In genomic region chr6:34511410-34511809, GRCm38 (mm10) we compare ENCODE assay signal across 8 mouse cellular contexts. TPM values are rescaled to one million over a fixed set of nuclear protein-coding genes. Genes with fewer than 3 reads are reported as not detected.
DNase-seq lines count a peak whose midpoint lies in the region; ATAC-seq lines count a peak whose summit lies in the region.

No protein-coding gene starts in this region.

- H3K9ac ChIP-seq in kidney, embryonic 14.5 days (ENCODE audit: low read depth, low read length): no peak overlapping the region
- H3K9ac ChIP-seq in forebrain, embryonic 15.5 days (replicated peaks): no peak overlapping the region
- no peak overlapping the region for H3K9ac ChIP-seq in liver, embryonic 12.5 days

- no peaks in the 10 kb centered on the region for H3K36me3 ChIP-seq in kidney, embryonic 14.5 days (ENCODE audit: control insufficient read depth, insufficient read depth, low read length)
- no peaks in the 10 kb centered on the region for H3K36me3 ChIP-seq in forebrain, embryonic 15.5 days
- H3K36me3 ChIP-seq in liver, embryonic 12.5 days: peaks cover 2% of the 10 kb centered on the region; the same call in 1 of the 2 replicates

- ATAC-seq in kidney, embryonic 14.5 days (ENCODE audit: low FRiP score, low TSS enrichment): peak; percentile 89
- peak; percentile 89 for ATAC-seq in forebrain, embryonic 15.5 days (replicated peaks)
- ATAC-seq in liver, embryonic 12.5 days: peak; percentile 71

- no peak for DNase-seq in kidney, postnatal 25 days
- peak; percentile 68 for DNase-seq in R1 (ENCODE audit: low read depth, low spot score)
- DNase-seq in skeletal muscle tissue, adult 2 months (ENCODE audit: low read depth, low spot score): peak; percentile 54
- DNase-seq in right cerebral cortex, postnatal 25 days: no peak
- no peak for DNase-seq in thymus, postnatal 14 days

- WGBS in kidney, embryonic 14.5 days: 45% methylated on average over 2 of the region's 2 CpGs
- 51% methylated on average over 2 of the region's 2 CpGs for WGBS in forebrain, embryonic 15.5 days
- WGBS in liver, embryonic 12.5 days (ENCODE audit: insufficient replicate concordance): 28% methylated on average over 2 of the region's 2 CpGs

- H3K4me1 ChIP-seq in kidney, embryonic 14.5 days (ENCODE audit: control insufficient read depth, insufficient read depth, low read length): no peaks in the 10 kb centered on the region
- peaks cover 4% of the 10 kb centered on the region; the same call in 1 of the 2 replicates for H3K4me1 ChIP-seq in forebrain, embryonic 15.5 days
- H3K4me1 ChIP-seq in liver, embryonic 12.5 days: peaks cover 67% of the 10 kb centered on the region

- no peak overlapping the region for H3K4me2 ChIP-seq in kidney, embryonic 14.5 days (replicated peaks; ENCODE audit: low read depth, low read length)
- H3K4me2 ChIP-seq in forebrain, embryonic 15.5 days (replicated peaks): no peak overlapping the region
- no peak overlapping the region for H3K4me2 ChIP-seq in liver, embryonic 12.5 days

- no peak overlapping the region for H3K4me3 ChIP-seq in kidney, embryonic 14.5 days (ENCODE audit: low read length)
- H3K4me3 ChIP-seq in forebrain, embryonic 15.5 days: no peak overlapping the region
- no peak overlapping the region for H3K4me3 ChIP-seq in liver, embryonic 12.5 days

- H3K27ac ChIP-seq in kidney, embryonic 14.5 days (ENCODE audit: low read depth, low read length): no peak overlapping the region
- H3K27ac ChIP-seq in forebrain, embryonic 15.5 days (replicated peaks): no peak overlapping the region
- H3K27ac ChIP-seq in liver, embryonic 12.5 days: no peak overlapping the region

- no peaks in the 10 kb centered on the region for H3K27me3 ChIP-seq in kidney, embryonic 14.5 days (ENCODE audit: control insufficient read depth, insufficient read depth, low read length)
- no peaks in the 10 kb centered on the region for H3K27me3 ChIP-seq in forebrain, embryonic 15.5 days
- peaks cover 9% of the 10 kb centered on the region; the same call in 1 of the 2 replicates for H3K27me3 ChIP-seq in liver, embryonic 12.5 days (replicated peaks)

- H3K9me3 ChIP-seq in kidney, embryonic 14.5 days (ENCODE audit: control insufficient read depth, low read length): no peaks in the 10 kb centered on the region
- H3K9me3 ChIP-seq in forebrain, embryonic 15.5 days: no peaks in the 10 kb centered on the region
- H3K9me3 ChIP-seq in liver, embryonic 12.5 days (replicated peaks): no peaks in the 10 kb centered on the region

RNA-seq across cellular contexts. Expression of gene Bpgm, which starts 35.4 kb away (rescaled TPM):
- 32.3 and 42.3 TPM in 2 replicates for polyA plus RNA-seq in kidney, embryonic 14.5 days (2014; fragmentation: Nextera tagmentation; extraction: Ambion mirVana)
- 64.8 and 73.0 TPM in 2 replicates for polyA plus RNA-seq in forebrain, embryonic 15.5 days (2015; fragmentation: Nextera tagmentation; extraction: Ambion mirVana)
- 87.1 and 88.2 TPM in 2 replicates for polyA plus RNA-seq in liver, embryonic 12.5 days (2016; fragmentation: Nextera tagmentation; extraction: Ambion mirVana)

Comparison
In these comparisons a context has a peak if more than half of its experiments do, and no peak if none do; other contexts are left out.
1. DNase-seq: peak in R1 (single experiment) and skeletal muscle tissue, adult 2 months (single experiment); none in kidney, postnatal 25 days (0 of 2), right cerebral cortex, postnatal 25 days (single experiment) and thymus, postnatal 14 days (single experiment).
2. Peak in every context shown above with its lines, with median percentiles within 50 percentile points of each other: ATAC-seq.